Mouse (Mus musculus): ENCODE data around the gene Gm21976.

Gene Gm21976

GRCm38 (mm10) chr13:98354871-98355558 lies 75.3 kb downstream of the Gm21976 start:
- DNase-seq (ENCODE audit: low spot score) = no peak

- DNase-seq (ENCODE audit: low spot score) = no peak
Observed at GRCm38 (mm10) chr13:98355559-98356111, 75.9 kb downstream of the Gm21976 start.

DNA sequence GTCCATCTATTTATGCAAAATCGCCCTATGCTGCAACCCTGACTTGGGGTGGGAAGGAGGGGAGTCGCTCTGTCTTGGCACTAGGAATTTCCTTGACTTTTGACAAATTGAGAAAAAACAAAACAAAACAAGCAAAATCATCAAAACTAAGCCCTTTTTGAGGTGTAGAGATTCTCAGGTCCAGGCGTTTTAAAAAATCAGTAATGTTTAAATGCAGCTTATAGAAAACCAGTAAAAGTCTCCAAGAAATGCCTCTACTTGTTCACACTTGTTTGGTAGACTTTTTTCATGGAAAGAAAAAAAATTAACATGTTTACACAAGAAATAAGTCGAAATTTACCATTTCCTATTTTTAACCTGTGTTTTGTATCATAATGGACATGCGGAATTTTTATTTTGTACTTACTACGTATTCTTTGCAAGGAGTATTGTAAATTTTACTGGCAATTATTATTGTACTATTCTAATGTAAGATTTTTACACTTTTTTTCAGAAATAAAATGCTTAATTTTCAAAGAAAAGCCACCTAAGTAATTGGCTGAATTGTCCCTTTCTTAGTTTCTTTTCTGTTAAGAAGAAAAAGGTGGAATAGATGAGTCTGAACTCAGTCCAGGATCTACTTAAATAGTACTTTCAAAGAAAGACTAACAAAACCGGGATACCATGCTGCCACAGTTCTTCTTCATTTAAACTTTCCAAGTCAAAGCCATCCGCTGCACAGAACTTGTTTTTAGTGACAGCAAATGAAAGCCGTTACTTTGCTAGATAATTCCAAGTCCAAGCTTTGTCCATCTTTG lies 76.7 kb downstream of the Gm21976 start:
- DNase-seq (ENCODE audit: low spot score) = no peak

Data from layer of hippocampus, adult 11-12 months (tissue).